Mouse (Mus musculus): ENCODE results near the gene Hmg20a. TPM values are rescaled to one million over a fixed set of nuclear protein-coding genes. Genes with fewer than 3 reads are reported as not detected.
A peak's percentile ranks its signal among the peaks of the same experiment; 100 is the strongest.

The Hmg20a gene
- polyA plus RNA-seq, 1 experiment from 2014 or later, result 70.3 TPM

DNA sequence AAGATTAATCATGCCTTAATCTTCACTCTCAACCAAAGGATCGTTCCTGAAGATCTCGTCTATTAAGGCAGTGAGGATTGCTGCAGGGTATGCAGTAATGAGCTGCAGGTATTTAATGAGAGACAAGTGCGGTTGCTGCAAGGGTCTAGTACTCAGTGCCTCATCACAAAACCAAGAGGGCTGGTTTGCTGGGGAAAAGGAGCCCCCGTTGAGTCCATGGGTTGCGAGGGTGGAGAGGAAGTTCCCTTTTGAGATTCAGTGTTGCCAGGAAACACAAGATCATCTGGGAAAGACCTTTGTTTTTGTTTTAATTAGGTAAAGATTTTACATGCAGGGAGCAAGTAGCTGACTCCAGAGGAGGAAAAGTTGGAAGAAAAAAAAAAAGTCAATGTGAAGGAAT, 86.1 kb downstream of the Hmg20a start:
- Histone ChIP-seq H3K9me3 (no peaks in the 10 kb centered on the region), H3K27ac (no peak overlapping the region), H3K4me3 (no peak overlapping the region), H3K4me1 (replicated peaks) (peaks cover 61% of the 10 kb centered on the region), H3K27me3 (ENCODE audit: insufficient read depth, poor library complexity, severe bottlenecking) (0 out of 2 replicates have a peak, but pooled peaks cover 5% of the 10 kb centered on the region), H3K36me3 (no peaks in the 10 kb centered on the region)
- no peak for DNase-seq (ENCODE audit: low spot score)
- 70% methylated on average over 5 of the region's 5 CpGs for WGBS

GRCm38 (mm10) chr9:56505083-56505792, 86.8 kb downstream of the Hmg20a start:
- 53% methylated on average over 9 of the region's 9 CpGs for WGBS
- Histone ChIP-seq H3K4me1 (replicated peaks) (peaks cover 61% of the 10 kb centered on the region), H3K27me3 (ENCODE audit: insufficient read depth, poor library complexity, severe bottlenecking) (0 out of 2 replicates have a peak, but pooled peaks cover 5% of the 10 kb centered on the region), H3K36me3 (no peaks in the 10 kb centered on the region), H3K9me3 (no peaks in the 10 kb centered on the region), H3K4me3 (peak overlapping the region; percentile 64; the same call in 1 of the 2 replicates), H3K27ac (peak overlapping the region; percentile 93; the same call in 1 of the 2 replicates)
- DNase-seq (ENCODE audit: low spot score), result no peak

DNA sequence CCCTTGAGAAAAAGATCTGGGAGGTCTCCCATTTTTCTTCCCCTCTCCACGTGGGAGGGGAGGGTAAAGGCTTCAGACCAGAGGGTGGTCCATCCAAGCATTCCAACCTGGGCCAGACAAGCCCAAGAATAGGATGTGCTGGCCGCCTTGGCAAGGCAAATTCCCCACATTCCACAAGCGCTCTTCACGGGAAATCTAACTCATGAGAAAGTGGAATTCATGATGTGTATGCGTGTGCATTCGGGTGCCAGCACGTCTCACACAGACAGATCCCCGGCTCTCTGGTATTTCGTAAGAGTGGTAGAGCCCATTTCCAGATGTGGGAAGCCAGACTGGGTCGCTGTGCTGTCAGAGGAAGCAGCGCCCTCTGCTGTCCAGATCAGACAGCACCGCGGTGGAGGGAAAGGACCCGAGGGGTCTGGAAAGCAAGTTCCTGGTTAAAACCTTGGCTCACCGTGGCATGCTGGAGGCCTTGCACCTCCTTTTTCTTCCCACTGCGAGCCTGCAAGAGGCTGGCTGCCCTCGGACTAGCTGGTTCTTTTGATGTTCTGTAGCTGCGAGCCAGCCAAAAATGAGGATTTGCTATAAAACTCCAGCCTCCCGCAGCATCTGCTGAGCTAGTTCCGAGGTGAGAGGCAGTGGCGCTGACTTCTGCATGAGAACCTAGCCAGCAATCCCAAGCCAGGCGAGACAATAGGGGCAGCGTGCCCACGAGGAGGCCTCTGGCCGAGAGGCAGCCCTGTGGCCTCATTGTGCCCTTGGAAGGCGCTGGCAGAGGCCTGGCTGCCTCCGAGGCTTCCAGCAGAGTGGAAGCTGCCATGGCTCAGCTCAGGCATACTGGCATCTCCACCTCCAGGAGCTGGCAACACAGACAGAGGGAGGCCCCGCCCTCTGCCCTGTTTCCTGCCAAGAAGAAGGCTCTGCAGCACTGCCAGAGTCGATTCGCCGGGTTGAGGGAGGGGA, 87.7 kb downstream of the Hmg20a start:
- H3K27me3 ChIP-seq (ENCODE audit: insufficient read depth, poor library complexity, severe bottlenecking), result 0 out of 2 replicates have a peak, but pooled peaks cover 5% of the 10 kb centered on the region
- H3K4me3 ChIP-seq, result peak overlapping the region; percentile 64
- DNase-seq (ENCODE audit: low spot score), result peak; percentile 93
- WGBS, result under 1% methylated on average over 31 of the region's 31 CpGs
- peaks cover 61% of the 10 kb centered on the region for H3K4me1 ChIP-seq (replicated peaks)
- no peaks in the 10 kb centered on the region for H3K9me3 ChIP-seq
- H3K36me3 ChIP-seq, result no peaks in the 10 kb centered on the region
- peak overlapping the region; percentile 93 for H3K27ac ChIP-seq

DNA sequence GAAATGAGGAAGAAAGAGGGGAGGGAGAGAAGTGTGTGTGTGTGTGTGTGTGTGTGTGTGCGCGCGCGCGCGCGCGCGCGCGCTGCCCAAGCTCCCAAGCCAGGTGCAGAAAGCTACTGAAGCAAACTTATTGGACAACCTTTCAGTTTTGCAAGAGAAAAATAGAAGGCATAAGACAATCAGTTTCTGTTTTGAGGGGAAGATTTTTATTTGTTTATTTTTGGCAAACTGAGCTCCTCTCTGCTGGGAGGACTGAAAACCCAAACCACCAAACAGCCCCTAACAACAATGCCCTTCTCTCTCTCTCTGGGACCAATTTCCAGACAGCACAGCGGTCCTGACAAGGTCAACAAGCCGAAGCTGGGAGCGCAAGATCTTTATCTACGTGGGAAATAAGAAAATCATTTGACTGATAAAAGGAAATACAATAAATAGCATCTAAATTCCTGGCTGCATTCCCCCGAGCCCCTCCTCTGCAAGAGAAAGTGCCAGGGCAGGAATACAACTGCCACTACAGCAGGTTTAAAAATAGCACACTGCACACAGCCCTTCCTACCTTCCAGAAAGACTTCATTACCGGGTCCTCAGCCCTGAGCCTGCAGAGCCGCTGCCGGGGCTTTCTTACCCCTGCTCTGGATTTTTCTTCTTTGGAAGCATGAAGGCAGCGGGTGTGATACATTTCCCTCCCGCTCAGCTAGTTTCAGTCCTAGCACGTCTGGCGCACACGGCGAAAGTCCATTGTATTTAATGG, 88.7 kb downstream of the Hmg20a start:
- 0 out of 2 replicates have a peak, but pooled peaks cover 5% of the 10 kb centered on the region for H3K27me3 ChIP-seq (ENCODE audit: insufficient read depth, poor library complexity, severe bottlenecking)
- H3K36me3 ChIP-seq, result no peaks in the 10 kb centered on the region
- peak; percentile 30 for DNase-seq (ENCODE audit: low spot score)
- H3K9me3 ChIP-seq, result no peaks in the 10 kb centered on the region
- 14% methylated on average over 25 of the region's 25 CpGs for WGBS
- peaks cover 52% of the 10 kb centered on the region for H3K4me1 ChIP-seq (replicated peaks)
- H3K27ac ChIP-seq, result peak overlapping the region; percentile 93
- H3K4me3 ChIP-seq, result peak overlapping the region; percentile 64

- Histone ChIP-seq H3K36me3 (no peaks in the 10 kb centered on the region), H3K27me3 (ENCODE audit: insufficient read depth, poor library complexity, severe bottlenecking) (0 out of 2 replicates have a peak, but pooled peaks cover 5% of the 10 kb centered on the region), H3K4me3 (peak overlapping the region; percentile 64; the same call in 1 of the 2 replicates), H3K27ac (peak overlapping the region; percentile 93), H3K9me3 (no peaks in the 10 kb centered on the region), H3K4me1 (replicated peaks) (peaks cover 46% of the 10 kb centered on the region)
- DNase-seq (ENCODE audit: low spot score), result no peak
- 76% methylated on average over 4 of the region's 4 CpGs for WGBS
Measured at GRCm38 (mm10) chr9:56507682-56508061, 89.3 kb downstream of the Hmg20a start.

GRCm38 (mm10) chr9:56508835-56509451, 90.5 kb downstream of the Hmg20a start:
- peaks cover 35% of the 10 kb centered on the region for H3K4me1 ChIP-seq (replicated peaks)
- no peaks in the 10 kb centered on the region for H3K9me3 ChIP-seq
- H3K27me3 ChIP-seq (ENCODE audit: insufficient read depth, poor library complexity, severe bottlenecking), result 0 out of 2 replicates have a peak, but pooled peaks cover 5% of the 10 kb centered on the region
- WGBS, result 76% methylated on average over 11 of the region's 11 CpGs
- no peak overlapping the region for H3K27ac ChIP-seq
- no peak for DNase-seq (ENCODE audit: low spot score)
- no peak overlapping the region for H3K4me3 ChIP-seq
- H3K36me3 ChIP-seq, result no peaks in the 10 kb centered on the region

DNA sequence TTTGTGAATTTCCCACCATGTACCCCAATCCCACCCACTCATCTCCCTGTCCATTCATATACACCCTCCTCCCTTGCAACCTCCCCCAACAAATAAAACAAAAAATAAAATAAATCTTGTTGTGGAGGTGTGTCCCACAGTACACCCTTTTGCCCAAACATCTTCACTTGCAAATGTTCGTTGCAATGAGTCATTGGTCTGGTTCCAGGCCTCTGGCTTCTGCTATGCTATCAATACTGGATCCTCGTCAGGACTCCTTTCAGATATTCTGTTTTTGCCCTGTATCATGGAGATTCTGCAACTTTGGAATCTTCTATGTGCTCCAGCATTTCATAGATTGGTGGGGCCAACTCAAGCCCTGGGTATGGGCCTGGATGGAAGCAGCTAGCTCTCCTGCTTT, 91.9 kb downstream of the Hmg20a start:
- no peaks in the 10 kb centered on the region for H3K9me3 ChIP-seq
- no peaks in the 10 kb centered on the region for H3K36me3 ChIP-seq
- H3K4me1 ChIP-seq (replicated peaks), result peaks cover 25% of the 10 kb centered on the region
- DNase-seq (ENCODE audit: low spot score), result no peak
- no peak overlapping the region for H3K4me3 ChIP-seq
- WGBS, result 90% methylated on average over 2 of the region's 2 CpGs
- H3K27me3 ChIP-seq (ENCODE audit: insufficient read depth, poor library complexity, severe bottlenecking), result 0 out of 2 replicates have a peak, but pooled peaks cover 5% of the 10 kb centered on the region
- no peak overlapping the region for H3K27ac ChIP-seq

DNA sequence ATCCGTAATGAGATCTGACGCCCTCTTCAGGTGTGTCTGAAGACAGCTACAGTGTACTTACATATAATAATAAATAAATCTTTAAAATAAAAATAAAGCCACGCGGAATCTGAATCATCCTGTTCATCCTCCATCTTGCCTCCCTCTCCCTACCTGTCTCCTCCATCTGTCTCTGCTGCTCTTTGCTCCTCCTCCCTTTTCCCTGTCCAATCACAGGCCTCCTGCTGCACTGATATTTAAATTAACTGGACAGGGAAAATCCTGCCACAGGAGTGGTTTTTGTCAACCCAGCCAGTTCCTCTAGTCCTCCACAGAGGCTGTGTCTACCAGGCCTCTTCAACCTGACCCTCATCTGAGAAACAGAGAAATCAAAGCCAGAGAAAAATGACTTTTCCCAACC, 94.1 kb downstream of the Hmg20a start:
- peaks cover 12% of the 10 kb centered on the region for H3K4me1 ChIP-seq (replicated peaks)
- no peaks in the 10 kb centered on the region for H3K9me3 ChIP-seq
- WGBS, result 91% methylated on average over 4 of the region's 4 CpGs

DNA sequence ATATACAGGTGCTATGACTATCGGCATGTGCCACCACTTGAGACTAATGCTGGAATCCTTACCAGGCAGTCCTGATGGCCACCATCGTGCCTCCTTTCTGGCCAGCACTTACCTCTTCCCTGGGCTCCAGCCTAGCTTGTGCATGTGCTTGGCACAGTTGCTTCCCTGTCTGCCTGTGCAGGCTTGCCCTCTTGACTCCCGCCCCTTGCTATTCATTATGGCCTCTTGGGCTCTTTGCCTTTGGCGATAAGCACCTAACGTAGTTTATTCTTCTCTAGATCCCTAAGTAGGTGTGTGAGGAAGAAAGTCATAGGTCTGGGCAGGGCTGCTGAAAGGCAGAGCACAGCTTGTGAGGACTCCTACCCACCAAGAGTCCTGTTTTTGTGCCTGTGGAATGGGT, 96.7 kb downstream of the Hmg20a start:
- Histone ChIP-seq H3K27me3 (ENCODE audit: insufficient read depth, poor library complexity, severe bottlenecking) (no peaks in the 10 kb centered on the region), H3K4me3 (no peak overlapping the region), H3K4me1 (replicated peaks) (peaks cover 9% of the 10 kb centered on the region), H3K27ac (no peak overlapping the region), H3K36me3 (no peaks in the 10 kb centered on the region), H3K9me3 (no peaks in the 10 kb centered on the region)
- DNase-seq (ENCODE audit: low spot score), result no peak
- 87% methylated on average over 5 of the region's 5 CpGs for WGBS

More for the DNA sequence above, 94.1 kb downstream of the Hmg20a start:
- DNase-seq (ENCODE audit: low spot score), result no peak
- Histone ChIP-seq H3K27me3 (ENCODE audit: insufficient read depth, poor library complexity, severe bottlenecking) (0 out of 2 replicates have a peak, but pooled peaks cover 5% of the 10 kb centered on the region), H3K27ac (no peak overlapping the region), H3K36me3 (no peaks in the 10 kb centered on the region), H3K4me3 (no peak overlapping the region)

GRCm38 (mm10) chr9:56516219-56516618, 97.8 kb downstream of the Hmg20a start:
- 57% methylated on average over 3 of the region's 3 CpGs for WGBS
- no peaks in the 10 kb centered on the region for H3K27me3 ChIP-seq (ENCODE audit: insufficient read depth, poor library complexity, severe bottlenecking)
- no peak for DNase-seq (ENCODE audit: low spot score)
- H3K27ac ChIP-seq, result 0 out of 2 replicates have a peak overlapping the region, but pooled peaks have one; percentile 16
- peaks cover 9% of the 10 kb centered on the region for H3K4me1 ChIP-seq (replicated peaks)
- H3K36me3 ChIP-seq, result no peaks in the 10 kb centered on the region
- no peaks in the 10 kb centered on the region for H3K9me3 ChIP-seq
- no peak overlapping the region for H3K4me3 ChIP-seq

- no peaks in the 10 kb centered on the region for H3K27me3 ChIP-seq (ENCODE audit: insufficient read depth, poor library complexity, severe bottlenecking)
- WGBS, result 58% methylated on average over 4 of the region's 4 CpGs
- peaks cover 9% of the 10 kb centered on the region for H3K4me1 ChIP-seq (replicated peaks)
- H3K27ac ChIP-seq, result peak overlapping the region; percentile 42
- no peaks in the 10 kb centered on the region for H3K36me3 ChIP-seq
- DNase-seq (ENCODE audit: low spot score), result no peak
- no peaks in the 10 kb centered on the region for H3K9me3 ChIP-seq
- no peak overlapping the region for H3K4me3 ChIP-seq
Measured at GRCm38 (mm10) chr9:56516692-56517263, 98.4 kb downstream of the Hmg20a start.

All from hindbrain, embryonic 10.5 days (tissue).